Mouse (Mus musculus): ENCODE measurements at regions not wholly inside any gene's neighbourhood (a gene's known extent, or its start where the extent isn't known, plus 50 kb on each side); places are given as distances from the start of the nearest gene placed in this dataset.
A peak's percentile ranks its signal among the peaks of the same experiment; 100 is the strongest.

GRCm38 (mm10) chr2:97965211-97965610 is 696.8 kb upstream of the Gm10801 start:
- DNase-seq (ENCODE audit: extremely low spot score in 1 of 2, low spot score in 1 of 2): no peak

- DNase-seq (ENCODE audit: extremely low spot score in 1 of 2, low spot score in 1 of 2): no peak
Measured at GRCm38 (mm10) chr2:97975486-97975885, 686.6 kb upstream of the Gm10801 start.

GRCm38 (mm10) chr2:97990666-97991065 is 671.4 kb upstream of the Gm10801 start:
- DNase-seq (ENCODE audit: extremely low spot score in 1 of 2, low spot score in 1 of 2): peak in 1 of 2 experiments; percentile 18

GRCm38 (mm10) chr2:98031956-98032355 is 630.1 kb upstream of the Gm10801 start:
- DNase-seq (ENCODE audit: extremely low spot score in 1 of 2, low spot score in 1 of 2): no peak

GRCm38 (mm10) chr2:98038760-98039159 is 623.3 kb upstream of the Gm10801 start:
- no peak for DNase-seq (ENCODE audit: extremely low spot score in 1 of 2, low spot score in 1 of 2)

Measured in frontal cortex, adult 2 months (tissue).